Mouse (Mus musculus) small intestine, adult 2 months (tissue): ENCODE data around the gene Dusp15. TPM values are rescaled to one million over a fixed set of nuclear protein-coding genes. Genes with fewer than 3 reads are reported as not detected.

Source experiments
- H3K27ac ChIP-seq: fragments of 200-500 bp; 2 replicates; pipeline ENCODE4 v1.5.1; 2012; ENCODE audit warnings: low read depth, low read length, control low read depth, inconsistent platforms; ENCODE audit not compliant: insufficient read depth
- H3K27me3 ChIP-seq: fragments of 200-500 bp; 2 replicates; pipeline ENCODE4 v1.6.1; 2012; ENCODE audit warnings: mild to moderate bottlenecking, moderate library complexity, low read length, inconsistent platforms; ENCODE audit not compliant: control insufficient read depth, insufficient read depth
- H3K36me3 ChIP-seq: fragments of 200-500 bp; 2 replicates; pipeline ENCODE4 v1.6.1; 2012; ENCODE audit warnings: mild to moderate bottlenecking, low read length, control low read depth, inconsistent platforms; ENCODE audit not compliant: control insufficient read depth, insufficient read depth
- H3K4me1 ChIP-seq: fragments of 200-500 bp; 2 replicates; pipeline ENCODE4 v1.6.1; 2012; ENCODE audit warnings: low read length, inconsistent platforms, mixed read lengths; ENCODE audit not compliant: control insufficient read depth, insufficient read depth, insufficient read length
- H3K4me3 ChIP-seq: fragments of 200-500 bp; 2 replicates; pipeline ENCODE4 v1.5.1; 2012; ENCODE audit warnings: low read depth, mild to moderate bottlenecking, control low read depth, inconsistent platforms, low read length, moderate library complexity
- CTCF ChIP-seq: fragments of 200-500 bp; IDR thresholded peaks from 2 replicates; pipeline ENCODE4 v1.5.1; 2012; ENCODE audit warnings: low read depth, mild to moderate bottlenecking, control low read depth, inconsistent platforms, low read length, moderate library complexity, mixed read lengths; ENCODE audit not compliant: insufficient replicate concordance, insufficient read length; ENCODE audit errors: extremely low read depth
- POLR2A ChIP-seq: fragments of 200-500 bp; IDR thresholded peaks from 2 replicates; pipeline ENCODE4 v1.6.1; 2012; ENCODE audit warnings: low read depth, mild to moderate bottlenecking, control low read depth, inconsistent platforms, low read length, moderate library complexity
- WGBS: fragments of 180-500 bp; shearing (Covaris S2); methylation state at CpG from one replicate; pipeline ENCODE4 v1.1.7; 2018; 5-methylcytosine and 5-hydroxymethylcytosine counted together
- polyA plus RNA-seq: library from polyadenylated mRNA; depleted of rRNA; stranded (reverse); fragments of >200 nt; gene quantifications from 2 replicates; pipeline ENCODE4 v1.2.3, GENCODE M21; 2012

Gene Dusp15
- polyA plus RNA-seq, 1 experiment, result not detected

DNA sequence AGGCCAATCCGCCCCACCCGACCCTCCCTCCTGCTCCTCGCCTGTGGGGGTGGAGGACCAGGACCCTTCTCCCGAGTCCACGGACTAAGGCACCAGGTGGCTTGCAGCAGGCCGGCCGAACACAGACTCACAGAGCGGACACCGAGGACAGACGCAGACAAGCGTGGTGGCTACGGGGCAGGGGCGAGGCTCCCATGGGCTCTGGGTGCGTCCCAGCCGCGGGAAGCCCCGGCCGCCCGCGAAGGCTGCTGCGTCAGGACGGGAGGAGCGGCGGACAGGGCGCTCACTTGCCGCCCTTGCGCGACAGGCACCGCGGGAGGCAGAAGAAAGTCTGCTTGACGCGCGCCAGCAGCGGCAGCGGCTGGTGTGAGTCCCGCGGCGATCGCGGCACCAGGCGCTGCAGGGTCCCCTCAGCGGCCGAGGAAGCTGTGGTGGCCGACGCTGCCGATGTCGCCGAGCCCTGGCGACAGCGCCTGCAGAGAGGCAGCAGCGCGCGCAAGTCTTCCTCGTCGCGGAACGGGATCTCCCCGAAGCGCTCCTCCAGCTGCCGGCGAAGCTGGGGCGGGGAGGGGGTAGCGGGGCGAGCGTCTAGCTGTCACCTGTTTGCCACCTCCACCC, 8.5 kb downstream of the Dusp15 start:
- peaks cover 25% of the 10 kb centered on the region for H3K27me3 ChIP-seq

DNA sequence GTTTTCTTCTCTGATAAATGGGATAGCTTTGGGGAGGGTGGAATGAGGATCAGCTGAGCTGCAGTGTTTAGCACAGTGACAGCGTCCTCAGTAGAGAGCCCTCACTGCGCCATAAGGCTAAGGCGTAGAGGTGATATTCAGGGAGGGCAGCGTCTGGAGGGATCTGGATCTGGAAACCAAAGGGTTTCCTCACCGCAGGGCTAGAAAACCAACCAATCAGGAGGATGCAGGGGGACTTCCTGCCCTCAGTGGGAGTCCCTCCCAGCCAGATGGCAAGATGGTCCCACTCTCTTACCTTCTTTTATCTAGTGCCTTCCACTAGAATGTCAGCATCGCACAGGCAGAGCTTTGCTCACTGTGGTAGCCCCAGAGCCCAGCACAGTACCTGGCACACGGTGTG, 9.7 kb downstream of the Dusp15 start:
- no peak overlapping the region for H3K4me3 ChIP-seq
- H3K27ac ChIP-seq, result no peak overlapping the region
- no peaks in the 10 kb centered on the region for H3K36me3 ChIP-seq
- no peak for TF ChIP-seq CTCF
- TF ChIP-seq POLR2A, result no peak
- WGBS, result 31% methylated on average over 7 of the region's 7 CpGs
- no peaks in the 10 kb centered on the region for H3K4me1 ChIP-seq
- H3K27me3 ChIP-seq, result peaks cover 25% of the 10 kb centered on the region

More for the DNA sequence above, 8.5 kb downstream of the Dusp15 start:
- TF ChIP-seq CTCF, result no peak
- H3K27ac ChIP-seq, result no peak overlapping the region
- under 1% methylated on average over 65 of the region's 65 CpGs for WGBS
- no peaks in the 10 kb centered on the region for H3K4me1 ChIP-seq
- H3K36me3 ChIP-seq, result no peaks in the 10 kb centered on the region
- H3K4me3 ChIP-seq, result no peak overlapping the region

DNA sequence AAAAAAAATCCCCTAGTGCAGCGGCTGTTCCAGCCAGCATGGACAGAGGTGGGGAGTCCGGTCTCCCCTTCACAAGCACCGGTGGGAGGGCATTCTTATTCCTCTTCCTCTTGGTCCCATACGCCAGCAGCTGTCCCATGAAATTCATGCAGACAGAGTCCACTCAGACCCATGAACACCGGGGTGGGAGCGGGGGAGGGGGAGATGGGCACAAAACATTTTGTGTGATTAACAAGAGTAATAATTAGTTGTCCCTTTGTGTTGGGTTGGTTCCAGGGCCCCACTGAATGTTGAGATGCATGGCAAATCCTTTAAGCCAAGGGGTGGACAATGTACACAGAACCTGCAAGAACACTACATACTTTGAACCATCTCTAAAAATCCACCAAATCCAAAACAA, 10.4 kb downstream of the Dusp15 start:
- no peak overlapping the region for H3K27ac ChIP-seq
- no peaks in the 10 kb centered on the region for H3K36me3 ChIP-seq
- WGBS, result 74% methylated on average over 6 of the region's 6 CpGs
- no peaks in the 10 kb centered on the region for H3K4me1 ChIP-seq
- no peak for TF ChIP-seq CTCF
- TF ChIP-seq POLR2A, result no peak
- peaks cover 25% of the 10 kb centered on the region for H3K27me3 ChIP-seq
- no peak overlapping the region for H3K4me3 ChIP-seq

GRCm38 (mm10) chr2:152939846-152940245, 11.7 kb downstream of the Dusp15 start:
- no peaks in the 10 kb centered on the region for H3K36me3 ChIP-seq
- no peak overlapping the region for H3K4me3 ChIP-seq
- peaks cover 25% of the 10 kb centered on the region for H3K27me3 ChIP-seq
- H3K4me1 ChIP-seq, result no peaks in the 10 kb centered on the region
- 9% methylated on average over 4 of the region's 4 CpGs for WGBS
- H3K27ac ChIP-seq, result no peak overlapping the region
- no peak for TF ChIP-seq POLR2A
- peak; percentile 67; the same call in 1 of the 2 replicates for TF ChIP-seq CTCF

DNA sequence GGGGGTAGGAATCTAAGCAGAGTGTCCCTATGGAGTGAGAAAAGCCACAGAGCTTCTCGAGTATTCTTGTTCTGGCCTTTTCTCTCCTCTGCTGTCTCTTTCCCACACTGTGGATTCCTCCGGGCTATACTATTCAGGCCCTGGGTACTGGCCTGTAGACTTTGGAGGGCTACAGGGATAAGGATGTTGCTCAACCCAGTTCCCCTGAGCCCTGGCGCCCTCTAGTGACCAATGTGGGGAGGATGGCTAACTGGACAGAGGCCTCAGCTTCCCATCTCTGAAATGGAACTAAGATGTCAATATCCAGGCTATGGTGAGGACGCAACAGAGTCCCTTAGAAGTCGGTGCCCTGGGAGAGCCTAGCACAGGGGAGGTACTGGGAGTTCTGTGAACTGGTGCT, 17.9 kb downstream of the Dusp15 start:
- Histone ChIP-seq H3K4me3 (no peak overlapping the region), H3K27me3 (no peaks in the 10 kb centered on the region), H3K27ac (no peak overlapping the region), H3K4me1 (no peaks in the 10 kb centered on the region), H3K36me3 (no peaks in the 10 kb centered on the region)
- 40% methylated on average over 5 of the region's 5 CpGs for WGBS
- TF ChIP-seq CTCF (peak; percentile 62; the same call in 1 of the 2 replicates), POLR2A (no peak)

DNA sequence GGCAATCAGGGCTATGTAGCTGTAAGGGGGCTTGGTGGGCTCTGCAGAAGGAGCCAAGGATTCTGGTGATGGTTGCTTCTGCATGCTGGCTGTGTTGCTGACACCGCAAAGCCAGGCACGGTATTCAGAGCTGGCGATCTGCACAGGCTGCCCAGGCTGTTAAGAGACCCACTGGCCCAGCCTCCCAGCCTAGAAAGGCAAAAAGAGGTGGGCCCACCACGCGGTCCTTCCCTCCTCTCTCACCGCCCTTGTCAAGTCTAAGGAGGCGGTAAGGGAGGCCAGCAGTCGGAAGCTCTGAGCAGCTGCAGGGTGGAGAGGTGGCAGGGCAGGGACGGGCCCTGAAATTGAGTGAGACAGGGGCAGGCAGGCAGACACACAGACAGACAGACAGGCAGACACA, 18.4 kb downstream of the Dusp15 start, which contains the start of gene Foxs1:
Gene Foxs1, minus strand, starts transcription at position 161 of the 400 bp plus-strand sequence.
- 40% methylated on average over 9 of the region's 9 CpGs for WGBS
- Histone ChIP-seq H3K27ac (no peak within 1 kb of the TSS), H3K4me3 (peak within 1 kb of the TSS; percentile 15), H3K27me3 (no peaks in the 10 kb centered on the region), H3K36me3 (no peaks in the 10 kb centered on the region), H3K4me1 (no peaks in the 10 kb centered on the region)
- TF ChIP-seq CTCF, result no peak

DNA sequence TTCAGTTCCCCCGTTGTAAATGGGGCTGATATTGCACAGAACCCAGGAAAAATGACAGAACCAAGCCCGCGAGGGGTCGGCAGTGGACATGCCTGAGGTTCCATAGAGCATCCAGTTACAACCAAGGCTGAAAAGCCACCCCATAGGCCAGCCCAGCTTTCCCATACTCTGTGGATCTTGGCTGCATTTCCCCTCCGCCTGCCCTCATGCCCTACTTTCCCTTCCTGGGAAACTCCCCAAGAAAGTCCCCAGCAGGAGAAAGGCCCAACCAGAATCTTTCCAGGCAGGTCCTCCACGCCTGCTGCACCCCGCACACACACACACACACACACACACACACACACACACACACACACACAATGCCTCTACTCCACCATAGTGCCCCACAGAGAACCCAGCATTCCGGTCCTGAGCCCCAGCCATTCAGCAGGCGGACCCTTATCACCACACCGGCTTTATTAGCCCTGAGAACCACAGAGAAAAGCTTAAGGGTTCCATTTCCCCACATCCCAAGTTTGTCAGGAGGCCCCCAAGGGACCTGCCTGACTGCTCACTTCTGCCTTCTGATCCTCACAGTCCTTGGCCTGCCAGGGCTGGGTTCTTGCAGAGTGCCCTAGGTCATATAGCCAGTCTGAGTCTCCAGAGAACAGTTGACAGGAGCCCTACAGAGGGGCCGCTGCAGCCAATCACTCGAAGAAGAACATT, 19.9 kb downstream of the Dusp15 start:
- no peak overlapping the region for H3K27ac ChIP-seq
- H3K4me3 ChIP-seq, result peak overlapping the region; percentile 15
- no peak for TF ChIP-seq POLR2A
- TF ChIP-seq CTCF, result no peak
- no peaks in the 10 kb centered on the region for H3K4me1 ChIP-seq
- no peaks in the 10 kb centered on the region for H3K36me3 ChIP-seq
- no peaks in the 10 kb centered on the region for H3K27me3 ChIP-seq
- whole genome bisulfite sequencing, result 52% methylated on average over 12 of the region's 12 CpGs
